Mouse (Mus musculus) mesoderm, embryonic 11.5 days (tissue): ENCODE measurements around the gene Rp2.
"Not testable (repeated sequence)": the region's sequence is repeated elsewhere in the genome, so short reads cannot be mapped to it uniquely, and the experiment has no call there.

Source experiments
- DNase-seq: peaks from one replicate; pipeline ENCODE4 v3.0.0-alpha.2; 2012; ENCODE audit warnings: low read depth, low spot score

Gene Rp2

GRCm38 (mm10) chrX:20364391-20365365 is at the start of gene Rp2:
Gene Rp2 (plus strand): TSS chrX:20364481.
- peak; percentile 83 for DNase-seq

GRCm38 (mm10) chrX:20332756-20333155 is 31.5 kb upstream of the Rp2 start:
- DNase-seq: no peak

GRCm38 (mm10) chrX:20335722-20336121 is 28.6 kb upstream of the Rp2 start:
- DNase-seq: peak; percentile 18

- DNase-seq: no peak
Observed at GRCm38 (mm10) chrX:20344980-20345379, 19.3 kb upstream of the Rp2 start.

GRCm38 (mm10) chrX:20346355-20346754 is 17.9 kb upstream of the Rp2 start:
- DNase-seq: no peak

- DNase-seq: not testable (repeated sequence)
Observed at GRCm38 (mm10) chrX:20350241-20350640, 14.0 kb upstream of the Rp2 start.

- no peak for DNase-seq
Observed at GRCm38 (mm10) chrX:20355283-20355682, 9.0 kb upstream of the Rp2 start.

- no peak for DNase-seq
Observed at GRCm38 (mm10) chrX:20356309-20356708, 8.0 kb upstream of the Rp2 start.

GRCm38 (mm10) chrX:20366036-20366435 is 1.8 kb downstream of the Rp2 start:
- DNase-seq: no peak

- no peak for DNase-seq
Observed at GRCm38 (mm10) chrX:20379347-20380014, 15.2 kb downstream of the Rp2 start.

- DNase-seq: no peak
Observed at GRCm38 (mm10) chrX:20382260-20382659, 18.0 kb downstream of the Rp2 start.

GRCm38 (mm10) chrX:20387006-20387405 is 22.7 kb downstream of the Rp2 start:
- no peak for DNase-seq

GRCm38 (mm10) chrX:20391964-20392363 is 27.7 kb downstream of the Rp2 start:
- not testable (repeated sequence) for DNase-seq

GRCm38 (mm10) chrX:20392942-20393341 is 28.7 kb downstream of the Rp2 start:
- DNase-seq: no peak

GRCm38 (mm10) chrX:20404068-20404467 is 39.8 kb downstream of the Rp2 start:
- peak; percentile 6 for DNase-seq

GRCm38 (mm10) chrX:20406909-20407308 is 42.6 kb downstream of the Rp2 start:
- no peak for DNase-seq

GRCm38 (mm10) chrX:20407676-20408075 is 43.4 kb downstream of the Rp2 start:
- DNase-seq: no peak

- no peak for DNase-seq
Observed at GRCm38 (mm10) chrX:20411382-20411781, 47.1 kb downstream of the Rp2 start.

- no peak for DNase-seq
Observed at GRCm38 (mm10) chrX:20412221-20412620, 47.9 kb downstream of the Rp2 start.

- no peak for DNase-seq
Observed at GRCm38 (mm10) chrX:20414885-20415622, 50.8 kb downstream of the Rp2 start.

GRCm38 (mm10) chrX:20418461-20418860 is 54.2 kb downstream of the Rp2 start:
- DNase-seq: no peak

GRCm38 (mm10) chrX:20419536-20419935 is 55.3 kb downstream of the Rp2 start:
- DNase-seq: no peak
